Comparison of ENCODE assay signal across 9 mouse cellular contexts in genomic region chr7:79309247-79310190, GRCm38 (mm10). TPM values are rescaled to one million over a fixed set of nuclear protein-coding genes. Genes with fewer than 3 reads are reported as not detected.
DNase-seq lines count a peak whose midpoint lies in the region; ATAC-seq and TF ChIP-seq lines count a peak whose summit lies in the region.
"Had no signal": no experiment of that assay in that cellular context is flagged by ENCODE, and none has a peak within 500 bp of the region (broad histone marks: within the 10 kb centered on the region; RNA-seq: fewer than 3 reads in every experiment).

No protein-coding gene starts in this region.

- no peak overlapping the region for H3K27ac ChIP-seq in heart, embryonic 16.5 days (ENCODE audit: low read length)
- H3K27ac ChIP-seq in limb, embryonic 14.5 days (replicated peaks; ENCODE audit: low read depth, low read length) = no peak overlapping the region
- peak overlapping the region; percentile 7 for H3K27ac ChIP-seq in neural tube, embryonic 15.5 days (replicated peaks)
- H3K27ac ChIP-seq: limb, embryonic 13.5 days had no signal

- H3K27me3 ChIP-seq in heart, embryonic 16.5 days (ENCODE audit: control insufficient read depth, insufficient read depth, low read length) = no peaks in the 10 kb centered on the region
- H3K27me3 ChIP-seq in limb, embryonic 14.5 days (ENCODE audit: control insufficient read depth, insufficient read depth, low read length) = no peaks in the 10 kb centered on the region
- no peaks in the 10 kb centered on the region for H3K27me3 ChIP-seq in neural tube, embryonic 15.5 days (replicated peaks)
- H3K27me3 ChIP-seq: limb, embryonic 13.5 days had no signal

- intact Hi-C loops in left cerebral cortex, postnatal 36 days (cut with DNase I) = loop anchor here (2.0 to 5.0 kb wide), 2 partner anchors 35 to 38 kb away; no protein-coding TSS in a partner anchor

- 41% methylated on average over 19 of the region's 19 CpGs for whole genome bisulfite sequencing in heart, embryonic 16.5 days
- 58% methylated on average over 19 of the region's 19 CpGs for WGBS in limb, embryonic 14.5 days
- 49% methylated on average over 19 of the region's 19 CpGs for WGBS in neural tube, embryonic 15.5 days

- no peaks in the 10 kb centered on the region for H3K36me3 ChIP-seq in heart, embryonic 16.5 days (ENCODE audit: control insufficient read depth, insufficient read depth)
- H3K36me3 ChIP-seq in limb, embryonic 14.5 days (ENCODE audit: control insufficient read depth, insufficient read depth, low read length) = no peaks in the 10 kb centered on the region
- no peaks in the 10 kb centered on the region for H3K36me3 ChIP-seq in neural tube, embryonic 15.5 days
- H3K36me3 ChIP-seq: limb, embryonic 13.5 days had no signal

- peak; percentile 15; the same call in 1 of the 2 replicates for TF ChIP-seq CTCF in brain, embryonic 14.5 days (IDR thresholded peaks at IDR 0.05; ENCODE audit: borderline replicate concordance, extremely low read depth, insufficient read depth, insufficient read length)

- ATAC-seq in heart, embryonic 16.5 days (replicated peaks; ENCODE audit: extremely low read depth, insufficient read depth, low FRiP score) = peak; percentile 62; the same call in 1 of the 2 replicates
- peak; percentile 50; the same call in 1 of the 2 replicates for ATAC-seq in limb, embryonic 14.5 days (ENCODE audit: low FRiP score, low read depth)
- no peak for ATAC-seq in neural tube, embryonic 15.5 days (ENCODE audit: low FRiP score)

- peaks cover 29% of the 10 kb centered on the region for H3K4me1 ChIP-seq in heart, embryonic 16.5 days (ENCODE audit: control insufficient read depth, insufficient read depth, low read length)
- H3K4me1 ChIP-seq in limb, embryonic 14.5 days (ENCODE audit: control insufficient read depth, insufficient read depth, low read length) = peaks cover 31% of the 10 kb centered on the region
- H3K4me1 ChIP-seq in neural tube, embryonic 15.5 days = peaks cover 52% of the 10 kb centered on the region

- H3K9ac ChIP-seq in heart, embryonic 16.5 days (ENCODE audit: low read length) = no peak overlapping the region
- H3K9ac ChIP-seq in limb, embryonic 14.5 days (ENCODE audit: low read depth, low read length, severe bottlenecking) = no peak overlapping the region
- no peak overlapping the region for H3K9ac ChIP-seq in neural tube, embryonic 15.5 days (replicated peaks)
- H3K9ac ChIP-seq: limb, embryonic 13.5 days had no signal

- DNase-seq in cerebellum, postnatal 10 days = peak; percentile 52
- no peak for DNase-seq in cerebellum, adult 11 months
- DNase-seq in brain, embryonic 14.5 days (ENCODE audit: low read depth) = no peak
- DNase-seq in limb, embryonic 14.5 days (ENCODE audit: low spot score) = no peak
- no peak for DNase-seq in spleen, postnatal 4 days (ENCODE audit: low spot score in 2 of 2)
- no peak for DNase-seq in left cerebral cortex, postnatal 36 days (ENCODE audit: low spot score in 2 of 2)

- H3K4me3 ChIP-seq in heart, embryonic 16.5 days (ENCODE audit: low read length) = no peak overlapping the region
- no peak overlapping the region for H3K4me3 ChIP-seq in limb, embryonic 14.5 days (replicated peaks; ENCODE audit: low read length)
- no peak overlapping the region for H3K4me3 ChIP-seq in neural tube, embryonic 15.5 days (replicated peaks)
- H3K4me3 ChIP-seq: limb, embryonic 13.5 days had no signal

- no peak for TF ChIP-seq POLR2A in brain, embryonic 14.5 days (IDR thresholded peaks at IDR 0.05; ENCODE audit: borderline replicate concordance, extremely low read depth, insufficient read depth, insufficient read length, poor library complexity, severe bottlenecking)
- TF ChIP-seq POLR2A in limb, embryonic 14.5 days (IDR thresholded peaks at IDR 0.05; ENCODE audit: borderline replicate concordance, extremely low read depth, insufficient read depth, insufficient read length) = no peak

- H3K9me3 ChIP-seq in heart, embryonic 16.5 days (replicated peaks; ENCODE audit: control insufficient read depth, low read length) = no peaks in the 10 kb centered on the region
- no peaks in the 10 kb centered on the region for H3K9me3 ChIP-seq in limb, embryonic 14.5 days (ENCODE audit: control insufficient read depth, low read length)
- H3K9me3 ChIP-seq in neural tube, embryonic 15.5 days (replicated peaks) = no peaks in the 10 kb centered on the region
- H3K9me3 ChIP-seq: limb, embryonic 13.5 days had no signal

- H3K4me2 ChIP-seq in heart, embryonic 16.5 days (ENCODE audit: low read depth, low read length) = no peak overlapping the region
- H3K4me2 ChIP-seq in limb, embryonic 14.5 days (replicated peaks; ENCODE audit: low read depth, low read length, severe bottlenecking) = no peak overlapping the region
- no peak overlapping the region for H3K4me2 ChIP-seq in neural tube, embryonic 15.5 days
- H3K4me2 ChIP-seq: limb, embryonic 13.5 days had no signal

RNA-seq across cellular contexts. Expression of gene Abhd2, which starts 36.5 kb away (rescaled TPM):
- 15.0 and 28.7 TPM in 2 replicates for polyA plus RNA-seq in brain, embryonic 14.5 days (2012; rRNA removed)
- 4.1 and 4.9 TPM in 2 replicates for polyA plus RNA-seq in heart, embryonic 16.5 days (2015; fragmentation: Nextera tagmentation; extraction: Ambion mirVana)
- polyA plus RNA-seq in limb, embryonic 14.5 days (2012; rRNA removed) = 7.8 and 9.5 TPM in 2 replicates
- 10.9 and 13.0 TPM in 2 replicates for polyA plus RNA-seq in limb, embryonic 14.5 days (2014; fragmentation: Nextera tagmentation; extraction: Ambion mirVana)
- 15.6 TPM in 2 replicates for polyA plus RNA-seq in neural tube, embryonic 15.5 days (2015; fragmentation: Nextera tagmentation; extraction: Ambion mirVana)
- total RNA-seq in left cerebral cortex, postnatal 36 days (2021) = 100 to 1,000 TPM; 107 to 115 TPM

Comparison
In these comparisons a context has a peak if more than half of its experiments do, and no peak if none do; other contexts are left out.
1. DNase-seq: peak in cerebellum, postnatal 10 days (2 of 2); none in cerebellum, adult 11 months (single experiment), brain, embryonic 14.5 days (single experiment), limb, embryonic 14.5 days (single experiment), spleen, postnatal 4 days (0 of 2) and left cerebral cortex, postnatal 36 days (0 of 2).